Mouse (Mus musculus) kidney, adult 2 months (tissue): ENCODE measurements at regions not wholly inside any gene's neighbourhood (a gene's known extent, or its start where the extent isn't known, plus 50 kb on each side); places are given as distances from the start of the nearest gene placed in this dataset.

ENCODE experiments used
- CTCF ChIP-seq: fragments of 200-500 bp; conservative IDR thresholded peaks from 2 replicates; pipeline ENCODE4 v1.5.1; 2011; ENCODE audit warnings: low read depth, mild to moderate bottlenecking, control low read depth, low read length, moderate library complexity, mixed read lengths; ENCODE audit not compliant: insufficient read depth, insufficient read length
- POLR2A ChIP-seq: fragments of 200-500 bp; IDR thresholded peaks from one replicate; pipeline ENCODE4 v1.6.1; 2011; ENCODE audit warnings: low read depth, low read length, control low read depth

DNA sequence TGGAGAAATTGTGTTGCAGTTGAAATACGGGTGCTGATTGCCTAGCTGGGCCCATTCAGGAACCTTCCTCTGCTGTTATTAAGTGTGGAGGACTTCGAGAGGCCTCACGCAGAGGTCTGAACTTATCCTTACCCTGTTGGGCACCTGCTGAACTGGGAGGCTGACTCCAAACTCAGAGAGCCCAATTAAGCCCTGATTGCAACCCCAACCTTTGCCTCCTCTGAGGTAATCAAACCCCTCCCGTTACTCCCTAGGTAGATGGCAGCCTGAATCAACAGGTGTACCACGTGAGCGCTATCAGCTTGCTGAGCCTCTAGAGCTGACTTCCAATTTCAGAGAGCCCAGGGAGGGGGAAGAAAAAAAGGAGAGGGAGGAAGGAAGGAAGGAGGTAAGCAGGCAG lies 79.9 kb upstream of the Dscam start:
- TF ChIP-seq CTCF (no peak), POLR2A (no peak)
